Mouse (Mus musculus) lung, adult 10 weeks (tissue): ENCODE data around the gene Gm5148. TPM values are rescaled to one million over a fixed set of nuclear protein-coding genes. Genes with fewer than 3 reads are reported as not detected.

Experiments
- polyA plus RNA-seq: library from polyadenylated mRNA; stranded (reverse); fragments of 350-450 nt; fragmentation: Illumina TruSeq; extraction: RNeasy Lipid Tissue Mini Kit (QIAGEN cat#74804); gene quantifications from one replicate; pipeline ENCODE4 v1.2.3, GENCODE M21; 2014; ENCODE audit warnings: low read depth, low replicate concordance; ENCODE audit not compliant: insufficient read depth

The Gm5148 gene
- 3.3 TPM for polyA plus RNA-seq

DNA sequence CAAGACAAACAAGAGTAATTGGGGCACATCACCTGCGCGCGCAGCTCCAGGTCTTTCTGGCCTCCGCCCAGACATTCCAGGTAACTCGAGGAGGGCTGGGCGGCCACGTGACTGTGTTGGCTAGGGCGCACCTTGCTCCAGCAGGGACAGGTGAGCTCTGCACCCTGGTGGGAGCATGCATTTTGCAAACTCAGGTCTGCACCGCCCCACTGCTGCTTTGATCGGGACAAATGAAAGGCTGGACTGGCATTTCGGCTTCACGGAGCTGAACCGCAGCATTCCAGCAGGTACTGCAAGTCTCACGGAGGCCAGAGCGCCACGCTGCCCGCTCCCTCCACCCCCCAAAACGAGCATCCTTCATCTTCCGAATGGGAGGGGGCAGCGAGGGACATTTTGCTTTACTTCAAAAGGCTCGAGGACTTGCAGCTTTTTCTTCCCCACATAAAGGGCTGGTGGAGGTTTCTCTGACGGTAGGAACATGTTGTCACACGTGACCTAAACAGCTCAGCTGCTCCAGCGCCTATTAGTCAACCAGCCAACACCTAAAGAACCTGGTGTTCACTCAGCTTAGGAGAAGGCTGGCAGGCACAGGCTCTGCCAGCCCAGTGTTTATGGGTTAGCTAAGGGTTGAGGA is at the start of gene Gm5148:
Gm5148 (minus strand) TSS at position 320 of the 634 bp plus-strand sequence.

Other genes starting within 250 kb of the Gm5148 start
- gene Spry1, start 84.5 kb downstream of the Gm5148 start, polyA plus RNA-seq = 63.5 TPM